Mouse (Mus musculus) adrenal gland (tissue): ENCODE measurements around the gene Mbnl1.

Source experiments
- intact Hi-C: fragments of 180-260 bp; cut with DNase I; formaldehyde crosslinking; loops from one replicate; pipeline ENCODE4 v1.15.1; 2025

The Mbnl1 gene

GRCm38 (mm10) chr3:60513746-60514145 is 41.1 kb downstream of the Mbnl1 start:
- intact Hi-C loops = loop anchor here (10.0 kb wide), 1 partner anchor 349 kb away; no protein-coding TSS in a partner anchor

GRCm38 (mm10) chr3:60515430-60515829 is 42.8 kb downstream of the Mbnl1 start:
- intact Hi-C loops = loop anchor here (10.0 kb wide), 1 partner anchor 351 kb away; no protein-coding TSS in a partner anchor

GRCm38 (mm10) chr3:60516054-60516674 is 43.5 kb downstream of the Mbnl1 start:
- intact Hi-C loops = loop anchor here (10.0 kb wide), 1 partner anchor 351 kb away; no protein-coding TSS in a partner anchor

GRCm38 (mm10) chr3:60517234-60517787 is 44.7 kb downstream of the Mbnl1 start:
- intact Hi-C loops = loop anchor here (10.0 kb wide), 1 partner anchor 353 kb away; no protein-coding TSS in a partner anchor

GRCm38 (mm10) chr3:60519337-60519736 is 46.7 kb downstream of the Mbnl1 start:
- intact Hi-C loops = loop anchor here (10.0 kb wide), 1 partner anchor 355 kb away; no protein-coding TSS in a partner anchor

- intact Hi-C loops = no loop called here
Measured at GRCm38 (mm10) chr3:60524127-60524526, 51.5 kb downstream of the Mbnl1 start.

GRCm38 (mm10) chr3:60531286-60531685 is 58.7 kb downstream of the Mbnl1 start:
- intact Hi-C loops = loop anchor here (5.0 kb wide), 1 partner anchor 36 kb away; no protein-coding TSS in a partner anchor

- intact Hi-C loops = loop anchor here (5.0 kb wide), 1 partner anchor 35 kb away; no protein-coding TSS in a partner anchor
Measured at GRCm38 (mm10) chr3:60531826-60532225, 59.2 kb downstream of the Mbnl1 start.

GRCm38 (mm10) chr3:60535224-60535623 is 62.6 kb downstream of the Mbnl1 start:
- intact Hi-C loops = no loop called here

GRCm38 (mm10) chr3:60537063-60537462 is 64.4 kb downstream of the Mbnl1 start:
- intact Hi-C loops = no loop called here

GRCm38 (mm10) chr3:60538214-60538971 is 65.8 kb downstream of the Mbnl1 start:
- intact Hi-C loops = no loop called here

GRCm38 (mm10) chr3:60541121-60541520 is 68.5 kb downstream of the Mbnl1 start:
- intact Hi-C loops = no loop called here

GRCm38 (mm10) chr3:60546196-60546595 is 73.6 kb downstream of the Mbnl1 start:
- intact Hi-C loops = no loop called here

GRCm38 (mm10) chr3:60546904-60547303 is 74.3 kb downstream of the Mbnl1 start:
- intact Hi-C loops = no loop called here

GRCm38 (mm10) chr3:60550492-60550891 is 77.9 kb downstream of the Mbnl1 start:
- intact Hi-C loops = no loop called here

- intact Hi-C loops = no loop called here
Measured at GRCm38 (mm10) chr3:60551650-60552049, 79.0 kb downstream of the Mbnl1 start.

- intact Hi-C loops = no loop called here
Measured at GRCm38 (mm10) chr3:60553011-60553410, 80.4 kb downstream of the Mbnl1 start.

GRCm38 (mm10) chr3:60556596-60556995 is 84.0 kb downstream of the Mbnl1 start:
- intact Hi-C loops = no loop called here

GRCm38 (mm10) chr3:60558252-60558862 is 85.7 kb downstream of the Mbnl1 start:
- intact Hi-C loops = no loop called here

GRCm38 (mm10) chr3:60559762-60560161 is 87.1 kb downstream of the Mbnl1 start:
- intact Hi-C loops = no loop called here

GRCm38 (mm10) chr3:60563529-60564243 is 91.1 kb downstream of the Mbnl1 start:
- intact Hi-C loops = no loop called here
